Mouse (Mus musculus) midbrain, embryonic 10.5 days (tissue): Measurements from ENCODE around the gene Rars. TPM values are rescaled to one million over a fixed set of nuclear protein-coding genes. Genes with fewer than 3 reads are reported as not detected.
A peak's percentile ranks its signal among the peaks of the same experiment; 100 is the strongest.

Source experiments
- DNase-seq: peaks from one replicate; pipeline ENCODE4 v3.0.0-alpha.2; 2017; ENCODE audit warnings: low spot score
- H3K27ac ChIP-seq: fragments of 300-500 bp; sonication (generic); replicated peaks from 2 replicates; pipeline ENCODE4 v1.5.1; 2016; ENCODE audit warnings: mild to moderate bottlenecking
- H3K27me3 ChIP-seq: fragments of 300-500 bp; sonication (generic); 2 replicates; pipeline ENCODE4 v1.6.1; 2016; ENCODE audit warnings: low read depth, mild to moderate bottlenecking; ENCODE audit not compliant: poor library complexity, severe bottlenecking
- H3K36me3 ChIP-seq: fragments of 300-500 bp; sonication (generic); 2 replicates; pipeline ENCODE4 v1.6.1; 2016; ENCODE audit warnings: mild to moderate bottlenecking, moderate library complexity
- H3K4me1 ChIP-seq: fragments of 300-500 bp; sonication (generic); 2 replicates; pipeline ENCODE4 v1.6.1; 2016
- H3K4me3 ChIP-seq: fragments of 300-500 bp; sonication (generic); 2 replicates; pipeline ENCODE4 v1.5.1; 2016; ENCODE audit warnings: mild to moderate bottlenecking, moderate library complexity
- H3K9me3 ChIP-seq: fragments of 300-500 bp; sonication (generic); replicated peaks from 2 replicates; pipeline ENCODE4 v1.6.1; 2016; ENCODE audit warnings: mild to moderate bottlenecking
- WGBS: fragments of 180-500 bp; shearing (Covaris S2); methylation state at CpG from one replicate; pipeline ENCODE4 v1.1.7; 2016; 5-methylcytosine and 5-hydroxymethylcytosine counted together
- polyA plus RNA-seq: library from polyadenylated mRNA; unstranded; fragments of >200 nt; fragmentation: Nextera tagmentation; extraction: Ambion mirVana; gene quantifications from 2 replicates; pipeline ENCODE4 v1.2.1, GENCODE M21; 2016

Gene Rars
- polyA plus RNA-seq, 1 experiment from 2014 or later, result 118 TPM

DNA sequence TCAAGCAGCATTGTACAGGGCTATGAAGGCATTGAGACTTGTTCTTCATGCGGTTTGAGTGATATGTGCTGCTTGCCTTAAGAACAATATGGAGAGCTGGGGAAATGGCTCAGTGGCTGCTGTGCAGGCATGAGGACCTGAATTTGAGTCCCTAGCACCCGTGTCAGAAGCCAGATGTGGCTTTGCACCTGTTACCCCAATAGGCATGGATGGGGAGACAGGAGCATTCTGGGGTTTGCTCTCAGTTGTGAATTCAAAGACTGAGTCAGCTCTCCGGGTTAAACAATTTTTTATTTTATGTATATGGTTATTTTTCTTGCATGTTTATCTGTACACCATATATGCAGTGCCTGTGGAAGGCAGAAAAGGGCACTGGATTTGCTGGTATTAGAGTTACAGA is 51.9 kb downstream of the Rars start:
- Histone ChIP-seq H3K27ac (no peak overlapping the region), H3K4me1 (no peaks in the 10 kb centered on the region), H3K36me3 (peaks cover 99% of the 10 kb centered on the region), H3K4me3 (no peak overlapping the region), H3K27me3 (no peaks in the 10 kb centered on the region), H3K9me3 (peaks cover 7% of the 10 kb centered on the region; the same call in 1 of the 2 replicates)
- 95% methylated on average over 3 of the region's 3 CpGs for WGBS
- no peak for DNase-seq

DNA sequence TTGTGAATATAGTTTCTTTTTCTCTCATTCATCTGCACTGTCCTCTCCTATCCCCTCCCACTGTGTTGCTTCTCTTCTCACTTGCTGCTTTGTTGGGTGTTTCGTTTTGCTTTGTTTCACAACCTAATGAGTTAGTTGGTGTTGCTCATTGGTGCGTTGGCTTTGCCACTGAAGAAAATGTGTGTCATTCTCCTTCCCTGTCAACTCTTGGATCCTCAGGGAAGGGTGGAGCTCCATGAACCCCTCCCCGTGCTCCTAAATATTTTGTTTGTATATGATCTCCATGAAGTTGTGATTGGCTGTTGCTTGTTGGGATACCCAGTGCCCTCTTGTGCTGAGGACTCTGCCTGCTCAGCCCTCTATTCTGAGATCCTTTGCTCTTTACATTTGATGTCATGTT is 54.0 kb downstream of the Rars start:
- WGBS, result 88% methylated on average over 3 of the region's 3 CpGs

DNA sequence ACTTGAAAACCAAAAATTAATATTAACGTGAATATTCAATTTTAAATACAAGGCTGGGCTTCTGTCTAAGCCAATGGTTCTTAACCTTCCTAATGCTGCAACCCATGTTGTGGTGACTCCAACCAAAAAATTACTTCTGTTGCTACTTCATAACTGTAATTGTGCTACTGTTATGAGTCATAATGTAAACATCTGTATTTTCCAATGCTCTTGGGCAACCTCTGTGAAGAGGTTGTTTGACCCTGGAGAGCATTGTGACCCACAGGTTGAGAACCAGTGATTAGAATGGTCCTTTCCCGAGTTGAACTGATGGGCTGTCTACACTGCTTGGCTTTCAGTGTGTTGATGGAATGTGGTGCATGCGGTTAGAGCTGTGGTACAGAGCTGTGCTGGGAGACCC is 57.9 kb downstream of the Rars start:
- Histone ChIP-seq H3K4me3 (no peak overlapping the region), H3K27ac (no peak overlapping the region), H3K36me3 (peaks cover 83% of the 10 kb centered on the region), H3K27me3 (no peaks in the 10 kb centered on the region), H3K9me3 (no peaks in the 10 kb centered on the region), H3K4me1 (peaks cover 4% of the 10 kb centered on the region; the same call in 1 of the 2 replicates)
- DNase-seq, result peak; percentile 0
- WGBS, result 95% methylated on average over 3 of the region's 3 CpGs

More for the DNA sequence above, 54.0 kb downstream of the Rars start:
- no peak overlapping the region for H3K27ac ChIP-seq
- H3K4me1 ChIP-seq, result no peaks in the 10 kb centered on the region
- no peak overlapping the region for H3K4me3 ChIP-seq
- DNase-seq, result peak; percentile 3
- H3K27me3 ChIP-seq, result no peaks in the 10 kb centered on the region
- peaks cover 100% of the 10 kb centered on the region for H3K36me3 ChIP-seq
- peaks cover 7% of the 10 kb centered on the region; the same call in 1 of the 2 replicates for H3K9me3 ChIP-seq

- Histone ChIP-seq H3K36me3 (peaks cover 74% of the 10 kb centered on the region), H3K4me1 (peaks cover 12% of the 10 kb centered on the region), H3K9me3 (no peaks in the 10 kb centered on the region), H3K4me3 (no peak overlapping the region), H3K27ac (no peak overlapping the region), H3K27me3 (no peaks in the 10 kb centered on the region)
- WGBS, result 95% methylated on average over 3 of the region's 3 CpGs
- no peak for DNase-seq
These were observed 58.7 kb downstream of the Rars start for GRCm38 (mm10) chr11:35775606-35776005.

- Histone ChIP-seq H3K27ac (peak overlapping the region; percentile 99; the same call in 1 of the 2 replicates), H3K27me3 (no peaks in the 10 kb centered on the region), H3K4me3 (peak overlapping the region; percentile 89), H3K4me1 (peaks cover 14% of the 10 kb centered on the region), H3K9me3 (no peaks in the 10 kb centered on the region), H3K36me3 (peaks cover 27% of the 10 kb centered on the region)
- WGBS, result 72% methylated on average over 9 of the region's 9 CpGs
- DNase-seq, result peak; percentile 8
These were observed 63.4 kb downstream of the Rars start for GRCm38 (mm10) chr11:35770741-35771504.

DNA sequence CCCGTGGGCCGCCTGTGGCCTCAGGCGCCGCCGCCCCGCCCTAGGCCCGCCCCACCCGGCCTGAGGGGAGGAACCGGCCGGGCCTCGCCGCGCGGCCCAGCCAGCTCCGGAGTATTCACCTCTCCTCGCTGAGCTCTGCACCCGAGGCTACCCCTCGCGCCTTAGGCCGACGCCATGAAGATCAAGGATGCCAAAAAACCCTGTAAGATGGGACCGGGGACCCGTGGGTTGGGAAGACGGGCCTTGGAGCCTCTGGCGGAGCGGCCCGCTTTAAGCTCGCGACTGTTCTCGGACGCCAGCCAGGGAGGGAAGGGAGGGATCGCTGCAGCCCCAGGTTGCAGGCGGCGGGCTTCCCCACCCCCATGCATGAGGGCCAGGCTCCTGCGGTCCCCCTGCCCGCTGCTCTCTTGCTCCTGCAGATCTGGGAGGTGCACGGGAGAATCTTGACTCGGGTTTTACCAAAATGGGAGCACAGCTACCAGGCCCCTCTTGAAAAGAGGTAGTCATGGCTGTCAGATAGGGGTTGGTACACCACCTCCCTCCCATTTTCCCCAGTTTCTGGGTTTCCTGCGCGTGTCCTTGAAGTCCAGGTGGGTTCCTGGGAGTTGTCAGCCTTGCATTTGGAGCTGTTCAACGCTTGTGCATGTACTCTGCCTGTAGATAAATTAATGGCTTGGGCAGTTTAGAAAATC is 64.4 kb downstream of the Rars start:
- Histone ChIP-seq H3K9me3 (no peaks in the 10 kb centered on the region), H3K4me1 (peaks cover 14% of the 10 kb centered on the region), H3K4me3 (peak overlapping the region; percentile 89), H3K27ac (peak overlapping the region; percentile 99), H3K27me3 (no peaks in the 10 kb centered on the region), H3K36me3 (peaks cover 19% of the 10 kb centered on the region)
- under 1% methylated on average over 38 of the region's 41 CpGs for WGBS
- DNase-seq, result no peak

DNA sequence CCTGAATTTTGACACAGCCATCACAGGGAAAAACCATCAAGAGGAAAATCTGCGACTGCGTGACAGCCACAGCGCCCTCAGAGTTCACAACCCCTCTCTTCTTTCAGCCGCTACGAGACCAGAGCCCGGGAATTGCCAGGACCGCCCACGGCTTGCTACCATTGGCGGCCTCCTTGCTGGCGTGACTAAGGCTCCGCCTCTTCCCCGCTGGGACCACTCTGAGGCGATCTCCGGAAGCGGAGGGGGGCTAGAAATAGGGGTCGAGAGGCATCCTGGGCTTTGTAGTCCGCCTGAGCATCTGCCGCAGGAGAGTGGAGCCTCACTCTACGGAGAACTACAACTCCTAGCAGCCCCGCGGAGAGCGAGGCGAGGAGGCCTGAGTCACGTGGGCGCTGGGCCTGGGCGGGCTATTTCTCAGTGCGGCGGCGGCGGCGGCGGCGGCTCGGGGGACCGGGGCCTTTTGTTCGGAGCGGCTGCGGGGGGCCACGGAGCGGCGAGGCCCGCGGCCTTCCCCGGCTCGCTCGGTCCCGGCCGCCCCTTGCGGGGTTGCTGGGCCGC is 65.0 kb downstream of the Rars start, which contains the start of gene Pank3:
TSS of gene Pank3 (plus strand) at position 297 of the 558 bp plus-strand sequence.
- H3K4me1 ChIP-seq, result peaks cover 14% of the 10 kb centered on the region
- H3K36me3 ChIP-seq, result peaks cover 19% of the 10 kb centered on the region
- peak within 1 kb of the TSS; percentile 89 for H3K4me3 ChIP-seq
- H3K27ac ChIP-seq, result peak within 1 kb of the TSS; percentile 99
- H3K9me3 ChIP-seq, result no peaks in the 10 kb centered on the region
- peak; percentile 99 for DNase-seq
- no peaks in the 10 kb centered on the region for H3K27me3 ChIP-seq
- under 1% methylated on average over 50 of the region's 50 CpGs for WGBS

- 90% methylated on average over 5 of the region's 5 CpGs for WGBS
These were observed 67.5 kb downstream of the Rars start for GRCm38 (mm10) chr11:35766845-35767244.

DNA sequence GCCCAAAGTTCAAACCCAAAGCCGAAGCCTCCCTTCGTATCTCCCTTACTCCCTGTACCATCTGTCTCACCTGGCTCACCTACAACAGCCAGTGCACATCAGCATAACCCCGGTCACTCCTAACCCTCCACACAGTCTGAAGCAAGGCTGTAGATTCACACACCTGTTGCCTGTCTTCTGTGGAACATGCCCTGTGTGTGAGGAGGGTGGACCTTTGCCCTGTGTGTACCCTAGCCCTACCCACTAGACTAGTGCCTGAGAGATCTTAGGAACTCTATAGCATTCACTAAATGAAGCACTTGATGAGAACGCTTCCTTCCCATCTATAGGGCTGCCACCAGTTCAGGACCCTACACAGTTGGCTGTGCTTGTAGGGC is 73.7 kb downstream of the Rars start:
- Histone ChIP-seq H3K36me3 (no peaks in the 10 kb centered on the region), H3K4me1 (no peaks in the 10 kb centered on the region), H3K27me3 (no peaks in the 10 kb centered on the region), H3K4me3 (no peak overlapping the region), H3K9me3 (no peaks in the 10 kb centered on the region), H3K27ac (no peak overlapping the region)
- DNase-seq, result no peak
- WGBS, result 95% methylated on average over 4 of the region's 4 CpGs

More at GRCm38 (mm10) chr11:35766845-35767244, 67.5 kb downstream of the Rars start:
- no peak overlapping the region for H3K4me3 ChIP-seq
- no peaks in the 10 kb centered on the region for H3K9me3 ChIP-seq
- peak; percentile 4 for DNase-seq
- H3K27ac ChIP-seq, result no peak overlapping the region
- H3K36me3 ChIP-seq, result peaks cover 4% of the 10 kb centered on the region
- H3K27me3 ChIP-seq, result no peaks in the 10 kb centered on the region
- peaks cover 13% of the 10 kb centered on the region for H3K4me1 ChIP-seq

DNA sequence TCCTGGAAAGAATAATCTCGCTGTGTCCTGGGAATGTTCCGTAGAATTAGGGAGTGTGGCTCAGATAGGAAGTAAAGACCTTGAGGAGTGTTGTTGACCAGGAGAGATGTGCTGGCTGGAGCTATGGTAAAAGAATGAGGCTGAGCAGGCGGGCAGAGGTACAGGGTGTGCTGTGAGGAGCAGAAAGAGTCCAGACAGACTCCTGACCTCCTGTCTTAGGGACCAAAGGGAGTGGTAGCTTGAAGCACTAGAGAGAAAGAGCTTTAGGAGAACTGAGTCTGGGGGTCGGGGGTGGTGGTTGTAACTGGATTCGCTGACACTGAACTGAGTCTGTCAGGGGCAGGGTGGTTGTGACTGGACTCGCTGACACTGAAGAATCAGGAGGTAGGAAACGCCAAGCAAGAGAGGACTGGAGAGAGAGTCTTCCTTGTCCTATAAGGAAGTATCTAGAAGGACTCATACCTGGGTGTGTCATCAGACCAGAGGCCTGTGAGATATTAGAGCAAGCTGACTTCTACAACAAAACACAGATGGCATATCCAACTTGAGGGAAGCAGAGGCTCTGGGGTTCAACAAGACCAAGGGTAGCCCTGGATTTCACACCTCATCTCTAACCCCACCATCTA is 74.2 kb downstream of the Rars start:
- Histone ChIP-seq H3K9me3 (no peaks in the 10 kb centered on the region), H3K27ac (no peak overlapping the region), H3K4me3 (no peak overlapping the region), H3K4me1 (no peaks in the 10 kb centered on the region), H3K36me3 (no peaks in the 10 kb centered on the region), H3K27me3 (no peaks in the 10 kb centered on the region)
- DNase-seq, result no peak
- WGBS, result 87% methylated on average over 7 of the region's 7 CpGs
